Comparison of ENCODE assay signal across 17 mouse cellular contexts in genomic region chr2:21029391-21030010, GRCm38 (mm10).
DNase-seq lines count a peak whose midpoint lies in the region; ATAC-seq lines count a peak whose summit lies in the region.
"Had no signal": no experiment of that assay in that cellular context is flagged by ENCODE, and none has a peak within 500 bp of the region (broad histone marks: within the 10 kb centered on the region; RNA-seq: fewer than 3 reads in every experiment).

No protein-coding gene starts in this region.

- DNase-seq in forebrain, embryonic 11.5 days (ENCODE audit: low spot score): peak; percentile 20
- DNase-seq in forebrain, embryonic 14.5 days (ENCODE audit: low spot score): no peak
- peak; percentile 34 to 35 for DNase-seq in heart, adult 9 months (ENCODE audit: low spot score in 2 of 2)
- peak; percentile 63 for DNase-seq in 416B (ENCODE audit: low read depth)
- DNase-seq in embryonic facial prominence, embryonic 10.5 days (ENCODE audit: low spot score): no peak
- DNase-seq in layer of hippocampus, adult 8-10 months (ENCODE audit: low spot score in 2 of 2): no peak
- no peak for DNase-seq in urinary bladder, postnatal 4 days (ENCODE audit: low spot score in 2 of 2)
- DNase-seq: kidney, adult 9 months; kidney, postnatal 4 days; midbrain, embryonic 14.5 days had no signal

- H3K9ac ChIP-seq in forebrain, embryonic 11.5 days (ENCODE audit: low read length): no peak overlapping the region
- H3K9ac ChIP-seq in forebrain, embryonic 14.5 days (ENCODE audit: low read length): no peak overlapping the region
- no peak overlapping the region for H3K9ac ChIP-seq in heart, embryonic 11.5 days (ENCODE audit: low read depth, low read length)
- H3K9ac ChIP-seq: forebrain, embryonic 12.5 days; hindbrain, embryonic 12.5 days; liver, embryonic 12.5 days; lung, embryonic 14.5 days had no signal

- 82% methylated on average over 5 of the region's 5 CpGs for WGBS in forebrain, embryonic 11.5 days
- WGBS in forebrain, embryonic 14.5 days: 78% methylated on average over 5 of the region's 5 CpGs
- WGBS in heart, embryonic 11.5 days (ENCODE audit: insufficient replicate concordance): 77% methylated on average over 5 of the region's 5 CpGs
- 85% methylated on average over 5 of the region's 5 CpGs for WGBS in embryonic facial prominence, embryonic 10.5 days

- H3K9me3 ChIP-seq in forebrain, embryonic 11.5 days (ENCODE audit: control insufficient read depth, low read length): no peaks in the 10 kb centered on the region
- no peaks in the 10 kb centered on the region for H3K9me3 ChIP-seq in forebrain, embryonic 14.5 days (replicated peaks; ENCODE audit: control insufficient read depth, low read length)
- H3K9me3 ChIP-seq in heart, embryonic 11.5 days (replicated peaks; ENCODE audit: control insufficient read depth, low read length): no peaks in the 10 kb centered on the region
- H3K9me3 ChIP-seq in embryonic facial prominence, embryonic 10.5 days: no peaks in the 10 kb centered on the region
- H3K9me3 ChIP-seq: forebrain, embryonic 12.5 days; hindbrain, embryonic 12.5 days; liver, embryonic 12.5 days had no signal

- no peaks in the 10 kb centered on the region for H3K27me3 ChIP-seq in forebrain, embryonic 11.5 days (ENCODE audit: control insufficient read depth, insufficient read depth, low read length)
- H3K27me3 ChIP-seq in forebrain, embryonic 14.5 days (replicated peaks; ENCODE audit: control insufficient read depth, insufficient read depth, low read length): no peaks in the 10 kb centered on the region
- no peaks in the 10 kb centered on the region for H3K27me3 ChIP-seq in heart, embryonic 11.5 days (ENCODE audit: control insufficient read depth, insufficient read depth, low read length)
- H3K27me3 ChIP-seq in embryonic facial prominence, embryonic 10.5 days (replicated peaks; ENCODE audit: low read depth, poor library complexity, severe bottlenecking): no peaks in the 10 kb centered on the region
- H3K27me3 ChIP-seq: hindbrain, embryonic 12.5 days; liver, embryonic 12.5 days had no signal

- ATAC-seq in forebrain, embryonic 11.5 days (replicated peaks; ENCODE audit: low FRiP score): no peak
- ATAC-seq in forebrain, embryonic 14.5 days: no peak
- no peak for ATAC-seq in heart, embryonic 11.5 days (replicated peaks; ENCODE audit: insufficient number of reproducible peaks, low FRiP score, low TSS enrichment)
- ATAC-seq: inflammation-experienced regulatory T-cells, adult 6 months; liver, embryonic 12.5 days had no signal

- no peak overlapping the region for H3K4me3 ChIP-seq in forebrain, embryonic 11.5 days (ENCODE audit: low read depth, low read length)
- H3K4me3 ChIP-seq in forebrain, embryonic 14.5 days (ENCODE audit: low read depth, low read length): no peak overlapping the region
- H3K4me3 ChIP-seq in heart, embryonic 11.5 days (ENCODE audit: low read depth, low read length): no peak overlapping the region
- H3K4me3 ChIP-seq in embryonic facial prominence, embryonic 10.5 days: no peak overlapping the region
- H3K4me3 ChIP-seq: forebrain, embryonic 12.5 days; hindbrain, embryonic 12.5 days; liver, embryonic 12.5 days had no signal

- H3K36me3 ChIP-seq in forebrain, embryonic 11.5 days (ENCODE audit: control insufficient read depth, insufficient read depth, low read length): no peaks in the 10 kb centered on the region
- no peaks in the 10 kb centered on the region for H3K36me3 ChIP-seq in forebrain, embryonic 14.5 days (ENCODE audit: control insufficient read depth, insufficient read depth, low read length)
- H3K36me3 ChIP-seq in heart, embryonic 11.5 days (ENCODE audit: control insufficient read depth, insufficient read depth, low read length): no peaks in the 10 kb centered on the region
- no peaks in the 10 kb centered on the region for H3K36me3 ChIP-seq in embryonic facial prominence, embryonic 10.5 days (replicated peaks)
- H3K36me3 ChIP-seq: forebrain, embryonic 12.5 days; hindbrain, embryonic 12.5 days; liver, embryonic 12.5 days had no signal

- no peak overlapping the region for H3K4me2 ChIP-seq in forebrain, embryonic 11.5 days (ENCODE audit: low read depth, low read length, severe bottlenecking)
- H3K4me2 ChIP-seq in forebrain, embryonic 14.5 days (ENCODE audit: low read length): no peak overlapping the region
- H3K4me2 ChIP-seq in heart, embryonic 11.5 days: no peak overlapping the region
- H3K4me2 ChIP-seq: forebrain, embryonic 12.5 days; hindbrain, embryonic 12.5 days; liver, embryonic 12.5 days; lung, embryonic 14.5 days had no signal

- no peaks in the 10 kb centered on the region for H3K4me1 ChIP-seq in forebrain, embryonic 11.5 days (replicated peaks; ENCODE audit: control insufficient read depth, insufficient read depth, low read length)
- H3K4me1 ChIP-seq in forebrain, embryonic 14.5 days (ENCODE audit: control insufficient read depth, insufficient read depth, low read length): no peaks in the 10 kb centered on the region
- peaks cover 2% of the 10 kb centered on the region for H3K4me1 ChIP-seq in heart, embryonic 11.5 days (ENCODE audit: control insufficient read depth, insufficient read depth, low read length)
- peaks cover 12% of the 10 kb centered on the region for H3K4me1 ChIP-seq in embryonic facial prominence, embryonic 10.5 days

- no peak overlapping the region for H3K27ac ChIP-seq in forebrain, embryonic 11.5 days (ENCODE audit: low read depth, low read length)
- no peak overlapping the region for H3K27ac ChIP-seq in forebrain, embryonic 14.5 days (ENCODE audit: low read depth, low read length)
- no peak overlapping the region for H3K27ac ChIP-seq in heart, embryonic 11.5 days (ENCODE audit: low read depth, low read length)
- H3K27ac ChIP-seq in embryonic facial prominence, embryonic 10.5 days (replicated peaks): 0 out of 2 replicates have a peak overlapping the region, but pooled peaks have one; percentile 8
- H3K27ac ChIP-seq: forebrain, embryonic 12.5 days; hindbrain, embryonic 12.5 days; liver, embryonic 12.5 days; stomach, postnatal 0 days had no signal

Comparison
In these comparisons a context has a peak if more than half of its experiments do, and no peak if none do; other contexts are left out.
1. DNase-seq: peak in forebrain, embryonic 11.5 days (single experiment), heart, adult 9 months (2 of 2) and 416B (single experiment); none in forebrain, embryonic 14.5 days (single experiment), embryonic facial prominence, embryonic 10.5 days (single experiment), layer of hippocampus, adult 8-10 months (0 of 2) and urinary bladder, postnatal 4 days (0 of 2).